Mouse (Mus musculus): Measurements from ENCODE around the gene Pink1. TPM values are rescaled to one million over a fixed set of nuclear protein-coding genes. Genes with fewer than 3 reads are reported as not detected.

The Pink1 gene
- polyA plus RNA-seq, 1 experiment from 2014 or later: 35.9 TPM

DNA sequence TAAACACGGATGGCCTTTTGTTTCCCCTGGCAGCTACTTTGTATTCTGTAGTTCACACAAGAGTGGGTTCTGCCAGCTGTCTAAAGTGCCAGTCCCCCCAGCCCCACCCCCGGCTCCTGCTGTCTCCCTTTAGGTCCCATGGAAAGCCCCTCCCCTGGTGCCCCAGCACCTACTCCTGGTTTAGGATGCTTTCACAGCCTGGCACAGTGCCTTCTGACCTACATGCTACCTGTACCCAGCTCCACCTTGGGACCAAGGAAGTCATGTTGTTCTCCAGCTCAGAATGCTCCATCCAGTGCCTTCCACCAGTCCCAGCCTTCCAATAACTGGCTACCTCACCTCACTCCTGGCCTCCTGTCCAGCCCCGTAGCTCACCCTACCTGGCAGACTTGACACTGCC lies 19.1 kb downstream of the Pink1 start:
- Histone ChIP-seq H3K27ac (no peak overlapping the region), H3K9me3 (no peaks in the 10 kb centered on the region), H3K4me1 (replicated peaks) (peaks cover 17% of the 10 kb centered on the region), H3K4me2 (replicated peaks) (no peak overlapping the region), H3K27me3 (replicated peaks) (no peaks in the 10 kb centered on the region), H3K9ac (no peak overlapping the region), H3K36me3 (peaks cover 35% of the 10 kb centered on the region), H3K4me3 (replicated peaks) (no peak overlapping the region)
- 88% methylated on average over 3 of the region's 3 CpGs for WGBS
- no peak for ATAC-seq

DNA sequence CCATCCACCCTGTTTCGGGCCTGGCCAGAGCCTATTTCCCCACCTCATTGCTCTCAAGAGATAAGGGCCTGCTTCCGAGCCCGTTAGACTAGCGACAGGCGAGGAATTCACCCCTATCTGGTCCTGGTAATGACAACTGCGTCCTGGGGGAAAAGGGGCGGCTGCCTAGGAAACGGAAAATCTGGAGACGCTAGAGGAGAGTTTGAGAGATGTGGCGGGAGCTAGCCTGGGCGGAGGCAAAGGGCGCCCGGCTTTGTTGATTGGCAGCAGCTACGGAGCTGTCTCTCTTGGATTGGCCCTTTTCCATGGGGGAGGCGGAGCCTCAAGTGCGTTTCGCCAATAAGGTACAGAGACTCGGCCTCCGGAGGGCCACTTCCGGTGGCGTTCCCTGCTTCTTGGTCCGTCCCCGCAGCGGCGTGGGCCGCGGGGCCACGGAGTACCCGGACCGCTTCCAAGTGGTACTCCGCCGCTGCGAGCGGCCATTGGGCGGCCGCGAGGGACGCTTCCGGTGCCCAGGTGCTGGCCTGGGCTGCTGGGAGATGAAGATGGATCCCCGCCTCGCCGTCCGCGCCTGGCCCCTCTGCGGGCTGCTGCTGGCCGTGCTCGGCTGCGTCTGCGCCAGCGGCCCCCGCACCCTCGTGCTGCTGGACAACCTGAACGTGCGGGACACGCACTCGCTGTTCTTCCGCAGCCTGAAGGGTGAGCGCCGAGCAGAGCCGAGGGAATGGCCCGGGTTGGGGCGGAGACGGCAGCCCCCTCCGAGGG lies 21.6 kb downstream of the Pink1 start, which contains the start of gene Ddost:
TSS of gene Ddost (plus strand) at position 391 of the 765 bp plus-strand sequence.
- H3K9me3 ChIP-seq: no peaks in the 10 kb centered on the region
- peak within 1 kb of the TSS; percentile 82 for H3K27ac ChIP-seq
- H3K4me3 ChIP-seq (replicated peaks): peak within 1 kb of the TSS; percentile 94
- ATAC-seq: peak; percentile 99
- peaks cover 15% of the 10 kb centered on the region for H3K36me3 ChIP-seq
- under 1% methylated on average over 63 of the region's 64 CpGs for WGBS
- no peaks in the 10 kb centered on the region for H3K27me3 ChIP-seq (replicated peaks)
- peak within 1 kb of the TSS; percentile 89 for H3K4me2 ChIP-seq (replicated peaks)
- H3K9ac ChIP-seq: peak within 1 kb of the TSS; percentile 97
- H3K4me1 ChIP-seq (replicated peaks): peaks cover 17% of the 10 kb centered on the region

DNA sequence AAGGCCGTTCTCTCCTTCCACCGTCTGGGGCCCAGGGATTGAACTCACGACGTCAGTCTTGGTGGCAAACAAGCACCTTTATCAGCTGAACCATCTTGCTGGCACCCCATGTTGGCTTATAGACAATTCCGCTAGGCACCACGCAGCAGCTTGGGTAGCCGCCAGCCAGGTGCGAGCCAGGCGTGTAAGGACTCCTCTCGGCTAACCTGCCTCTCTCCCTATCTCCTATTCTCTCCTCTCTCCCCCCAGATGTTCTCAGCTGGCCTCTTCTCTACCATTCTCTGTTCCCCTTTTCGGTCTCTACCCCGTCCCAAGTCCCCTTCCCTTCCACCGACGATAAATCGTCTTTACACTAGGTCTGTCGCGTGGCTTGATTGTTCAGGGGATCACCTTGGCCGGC lies 22.4 kb downstream of the Pink1 start:
- H3K36me3 ChIP-seq: peaks cover 13% of the 10 kb centered on the region; the same call in 1 of the 2 replicates
- peak overlapping the region; percentile 94 for H3K4me3 ChIP-seq (replicated peaks)
- ATAC-seq: no peak
- no peaks in the 10 kb centered on the region for H3K9me3 ChIP-seq
- H3K4me2 ChIP-seq (replicated peaks): peak overlapping the region; percentile 89
- H3K27me3 ChIP-seq (replicated peaks): no peaks in the 10 kb centered on the region
- peak overlapping the region; percentile 73 for H3K9ac ChIP-seq
- H3K27ac ChIP-seq: peak overlapping the region; percentile 70
- 11% methylated on average over 18 of the region's 18 CpGs for WGBS
- H3K4me1 ChIP-seq (replicated peaks): peaks cover 17% of the 10 kb centered on the region

DNA sequence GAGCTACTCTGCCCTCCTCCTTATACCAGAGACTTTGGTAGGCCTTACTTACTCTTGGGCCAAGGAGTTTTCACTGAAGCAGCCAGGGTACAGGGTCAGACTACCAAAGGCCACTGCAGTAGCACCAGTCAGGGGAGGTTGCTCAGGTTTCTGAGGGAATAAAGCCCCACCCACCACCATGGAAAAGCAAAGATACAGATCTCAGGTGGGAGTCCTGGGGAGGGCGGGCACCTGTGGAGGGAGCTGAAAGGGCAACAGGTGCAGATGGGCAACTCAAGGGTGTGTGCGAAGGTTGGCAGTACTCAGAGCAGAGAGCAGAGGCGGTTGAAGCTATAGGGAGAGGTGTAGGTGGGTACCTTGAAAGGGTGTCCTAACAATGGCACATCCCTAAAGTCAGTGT lies 23.1 kb downstream of the Pink1 start:
- no peak overlapping the region for H3K9ac ChIP-seq
- no peak overlapping the region for H3K27ac ChIP-seq
- no peak for ATAC-seq
- no peak overlapping the region for H3K4me3 ChIP-seq (replicated peaks)
- H3K36me3 ChIP-seq: peaks cover 11% of the 10 kb centered on the region; the same call in 1 of the 2 replicates
- H3K4me1 ChIP-seq (replicated peaks): peaks cover 17% of the 10 kb centered on the region
- H3K4me2 ChIP-seq (replicated peaks): 0 out of 2 replicates have a peak overlapping the region, but pooled peaks have one; percentile 89
- 85% methylated on average over 3 of the region's 3 CpGs for WGBS
- no peaks in the 10 kb centered on the region for H3K9me3 ChIP-seq
- H3K27me3 ChIP-seq (replicated peaks): no peaks in the 10 kb centered on the region

DNA sequence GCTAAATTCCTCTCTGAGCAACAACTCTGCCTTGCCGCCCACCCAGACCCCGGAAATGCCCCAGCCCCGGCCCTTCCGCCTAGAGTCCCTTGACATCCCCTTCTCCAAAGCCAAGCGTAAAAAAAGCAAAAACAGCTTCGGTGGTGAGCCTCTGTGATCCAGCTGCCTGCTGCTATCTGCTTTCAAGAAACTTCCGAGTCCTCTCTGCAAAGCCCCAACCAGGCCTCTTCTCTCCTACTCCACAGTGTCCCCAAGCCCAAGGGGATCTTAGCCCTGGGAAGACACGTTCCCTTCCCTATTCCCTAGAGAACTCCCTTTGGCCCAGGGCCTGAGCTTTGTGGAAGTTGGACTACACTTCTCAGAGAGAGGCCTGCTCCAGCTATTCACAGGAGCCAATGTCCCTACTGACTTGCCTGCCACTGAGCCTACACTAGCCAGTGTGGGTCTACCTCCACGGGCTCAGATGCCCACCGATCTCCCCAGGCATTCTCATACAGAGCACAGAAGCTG lies 24.8 kb downstream of the Pink1 start:
- H3K9ac ChIP-seq: no peak overlapping the region
- no peak overlapping the region for H3K4me2 ChIP-seq (replicated peaks)
- H3K4me1 ChIP-seq (replicated peaks): peaks cover 17% of the 10 kb centered on the region
- H3K27ac ChIP-seq: no peak overlapping the region
- no peak overlapping the region for H3K4me3 ChIP-seq (replicated peaks)
- no peaks in the 10 kb centered on the region for H3K9me3 ChIP-seq
- H3K27me3 ChIP-seq (replicated peaks): no peaks in the 10 kb centered on the region
- no peak for ATAC-seq
- 87% methylated on average over 10 of the region's 10 CpGs for WGBS
- H3K36me3 ChIP-seq: no peaks in the 10 kb centered on the region

DNA sequence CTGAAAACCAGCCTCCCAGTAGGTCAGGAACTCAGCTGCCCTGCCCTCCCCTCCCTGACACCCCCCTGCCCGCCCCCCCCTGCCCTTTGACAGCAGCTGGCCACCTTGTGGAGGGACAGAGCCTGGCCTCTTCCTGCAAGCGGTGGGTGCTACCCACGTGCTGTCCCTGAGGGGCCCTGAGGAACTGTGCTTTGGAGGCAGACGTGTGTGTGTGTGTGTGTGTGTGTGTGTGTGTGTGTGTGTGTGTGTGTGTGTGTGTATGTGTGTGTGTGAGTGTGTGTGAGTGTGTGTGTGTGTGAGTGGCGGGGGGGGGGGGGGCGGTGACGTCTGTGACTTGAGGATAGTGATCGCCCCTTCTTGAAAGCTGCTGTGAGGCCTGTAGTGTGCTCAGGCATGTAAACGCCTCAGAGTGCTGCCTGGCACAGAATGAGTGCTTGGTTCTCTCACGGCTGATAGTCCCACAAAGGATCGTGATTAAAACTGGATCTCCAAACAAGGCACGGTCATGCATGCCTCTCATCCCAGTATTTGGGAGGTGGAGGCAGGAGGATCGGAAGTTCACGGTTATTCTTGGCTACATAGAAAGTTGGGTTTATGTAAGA lies 32.1 kb downstream of the Pink1 start:
- WGBS: 78% methylated on average over 11 of the region's 14 CpGs
- H3K9me3 ChIP-seq: no peaks in the 10 kb centered on the region
- H3K27me3 ChIP-seq (replicated peaks): no peaks in the 10 kb centered on the region
- H3K9ac ChIP-seq: no peak overlapping the region
- H3K4me1 ChIP-seq (replicated peaks): peaks cover 7% of the 10 kb centered on the region
- no peak overlapping the region for H3K27ac ChIP-seq
- no peak overlapping the region for H3K4me2 ChIP-seq (replicated peaks)
- H3K4me3 ChIP-seq (replicated peaks): no peak overlapping the region
- H3K36me3 ChIP-seq: no peaks in the 10 kb centered on the region
- ATAC-seq: no peak; the same call in 1 of the 2 replicates

DNA sequence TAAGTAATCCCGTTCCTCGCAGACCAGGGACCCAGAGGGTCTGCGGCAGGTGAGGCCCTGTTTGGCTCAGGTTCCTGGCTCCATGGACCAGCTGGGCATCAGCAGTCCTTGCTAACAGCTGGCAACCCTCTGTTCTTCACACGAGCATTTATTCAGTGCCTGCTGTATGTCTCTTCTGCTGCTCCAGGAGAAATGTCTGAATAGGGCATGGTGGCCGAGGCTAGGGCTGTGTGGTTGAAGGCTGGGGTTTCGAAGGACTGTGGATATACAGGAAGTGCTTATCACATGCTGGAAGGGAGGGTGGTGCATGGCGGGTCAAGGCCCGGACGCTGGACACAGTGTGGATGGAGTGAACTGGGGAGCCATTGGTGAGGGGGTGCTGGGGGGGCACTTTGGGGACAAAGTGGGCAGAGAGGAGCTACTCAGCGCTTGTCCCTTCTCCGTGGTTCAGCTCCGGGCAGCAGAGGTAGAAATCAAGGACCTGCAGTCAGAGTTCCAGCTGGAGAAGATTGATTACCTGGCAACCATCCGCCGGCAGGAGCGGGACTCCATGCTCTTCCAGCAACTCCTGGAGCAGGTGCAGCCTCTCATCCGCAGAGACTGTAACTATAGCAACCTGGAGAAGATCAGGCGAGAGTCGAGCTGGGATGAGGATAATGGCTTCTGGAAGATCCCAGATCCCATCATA lies 32.7 kb downstream of the Pink1 start:
- H3K4me3 ChIP-seq (replicated peaks): no peak overlapping the region
- H3K4me2 ChIP-seq (replicated peaks): no peak overlapping the region
- H3K9me3 ChIP-seq: no peaks in the 10 kb centered on the region
- ATAC-seq: no peak; the same call in 1 of the 2 replicates
- H3K9ac ChIP-seq: no peak overlapping the region
- H3K27me3 ChIP-seq (replicated peaks): no peaks in the 10 kb centered on the region
- 74% methylated on average over 18 of the region's 18 CpGs for WGBS
- H3K4me1 ChIP-seq (replicated peaks): peaks cover 7% of the 10 kb centered on the region
- no peaks in the 10 kb centered on the region for H3K36me3 ChIP-seq
- H3K27ac ChIP-seq: no peak overlapping the region

DNA sequence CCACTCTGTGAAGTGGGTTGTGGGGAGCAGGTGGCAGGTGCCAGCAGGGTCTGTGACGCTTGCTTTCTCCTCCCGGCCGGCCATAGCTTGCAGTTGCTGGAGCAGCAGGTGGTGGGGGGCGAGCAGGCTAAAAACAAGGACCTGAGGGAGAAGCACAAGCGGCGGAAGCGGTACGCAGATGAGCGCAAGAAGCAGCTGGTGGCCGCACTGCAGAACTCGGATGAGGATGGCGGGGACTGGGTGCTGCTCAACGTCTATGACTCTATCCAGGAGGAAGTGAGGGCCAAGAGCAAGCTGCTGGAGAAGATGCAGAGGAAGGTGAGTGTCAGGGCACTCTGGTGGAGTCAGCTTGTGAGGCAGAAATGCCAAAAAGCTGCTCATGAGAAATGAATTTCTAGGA lies 34.1 kb downstream of the Pink1 start:
- WGBS: 80% methylated on average over 13 of the region's 13 CpGs
- H3K4me3 ChIP-seq (replicated peaks): no peak overlapping the region
- no peaks in the 10 kb centered on the region for H3K9me3 ChIP-seq
- H3K36me3 ChIP-seq: no peaks in the 10 kb centered on the region
- no peak overlapping the region for H3K9ac ChIP-seq
- H3K4me1 ChIP-seq (replicated peaks): peaks cover 7% of the 10 kb centered on the region
- peak overlapping the region; percentile 56 for H3K27ac ChIP-seq
- H3K27me3 ChIP-seq (replicated peaks): no peaks in the 10 kb centered on the region
- H3K4me2 ChIP-seq (replicated peaks): no peak overlapping the region
- ATAC-seq: 0 out of 2 replicates have a peak, but pooled peaks have one; percentile 67

DNA sequence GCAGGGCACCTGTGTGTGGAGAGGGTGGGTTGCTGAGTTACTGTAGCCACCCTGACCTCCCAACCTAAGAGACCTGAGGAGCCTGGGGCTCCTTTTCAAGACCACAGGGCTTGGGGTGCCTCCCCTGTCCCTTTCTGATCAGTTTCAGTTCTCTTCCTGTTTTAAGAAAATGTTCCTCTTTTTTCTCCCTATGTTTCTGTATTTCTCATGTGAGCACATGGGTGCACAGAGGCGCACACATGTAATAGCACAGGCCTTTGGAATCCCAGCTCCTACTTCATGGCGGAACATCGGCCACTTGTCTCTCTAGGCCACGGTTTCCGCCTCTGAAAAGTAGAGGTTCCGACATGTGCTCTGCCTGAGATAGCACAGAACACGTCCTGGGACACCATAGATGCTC lies 37.4 kb downstream of the Pink1 start:
- H3K9me3 ChIP-seq: no peaks in the 10 kb centered on the region
- no peaks in the 10 kb centered on the region for H3K36me3 ChIP-seq
- no peak overlapping the region for H3K9ac ChIP-seq
- WGBS: 85% methylated on average over 7 of the region's 7 CpGs
- H3K27me3 ChIP-seq (replicated peaks): no peaks in the 10 kb centered on the region
- no peak overlapping the region for H3K4me3 ChIP-seq (replicated peaks)
- H3K4me2 ChIP-seq (replicated peaks): no peak overlapping the region
- no peak overlapping the region for H3K27ac ChIP-seq
- no peak for ATAC-seq
- peaks cover 7% of the 10 kb centered on the region for H3K4me1 ChIP-seq (replicated peaks)

DNA sequence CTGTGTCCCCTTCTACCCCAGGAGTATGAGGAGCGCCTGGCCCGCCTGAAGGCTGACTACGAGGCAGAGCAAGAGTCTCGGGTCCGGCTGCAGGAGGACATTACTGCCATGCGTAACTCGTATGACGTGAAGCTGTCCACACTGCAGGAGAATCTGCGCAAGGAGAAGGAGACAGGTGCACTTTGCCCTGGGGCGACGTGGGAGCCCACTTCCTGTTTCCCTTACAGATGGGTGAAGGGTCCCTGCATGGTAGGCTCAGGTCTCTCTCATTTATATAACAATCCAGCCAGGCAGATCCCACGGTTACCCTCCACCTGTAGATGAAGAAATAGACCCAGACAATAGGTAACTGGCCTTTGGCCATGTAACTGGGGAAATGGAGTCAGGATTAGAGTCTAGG lies 39.7 kb downstream of the Pink1 start:
- H3K27ac ChIP-seq: no peak overlapping the region
- H3K4me2 ChIP-seq (replicated peaks): no peak overlapping the region
- no peak for ATAC-seq
- no peak overlapping the region for H3K9ac ChIP-seq
- no peaks in the 10 kb centered on the region for H3K36me3 ChIP-seq
- H3K4me3 ChIP-seq (replicated peaks): no peak overlapping the region
- 85% methylated on average over 12 of the region's 12 CpGs for WGBS
- H3K4me1 ChIP-seq (replicated peaks): no peaks in the 10 kb centered on the region
- H3K9me3 ChIP-seq: no peaks in the 10 kb centered on the region
- H3K27me3 ChIP-seq (replicated peaks): no peaks in the 10 kb centered on the region

DNA sequence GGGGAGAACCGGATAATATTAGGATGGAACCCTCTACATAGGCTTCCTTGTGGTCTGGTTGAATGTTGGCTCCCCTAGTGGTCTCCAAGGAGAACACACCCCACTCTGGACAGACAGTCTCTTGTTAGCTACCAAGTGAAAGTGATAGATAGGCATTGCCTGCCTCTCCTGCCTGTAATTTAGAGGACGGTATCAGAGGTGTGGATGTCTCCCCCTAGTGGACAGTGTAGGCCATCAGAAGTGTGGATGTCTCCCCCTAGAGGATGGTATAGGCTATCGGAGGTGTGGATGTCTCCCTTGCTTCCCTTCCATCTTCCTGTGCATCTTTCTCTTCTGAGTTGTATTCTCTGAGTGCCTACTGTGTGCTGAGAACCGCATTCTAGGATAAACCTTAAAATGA lies 43.3 kb downstream of the Pink1 start:
- H3K9me3 ChIP-seq: no peaks in the 10 kb centered on the region

DNA sequence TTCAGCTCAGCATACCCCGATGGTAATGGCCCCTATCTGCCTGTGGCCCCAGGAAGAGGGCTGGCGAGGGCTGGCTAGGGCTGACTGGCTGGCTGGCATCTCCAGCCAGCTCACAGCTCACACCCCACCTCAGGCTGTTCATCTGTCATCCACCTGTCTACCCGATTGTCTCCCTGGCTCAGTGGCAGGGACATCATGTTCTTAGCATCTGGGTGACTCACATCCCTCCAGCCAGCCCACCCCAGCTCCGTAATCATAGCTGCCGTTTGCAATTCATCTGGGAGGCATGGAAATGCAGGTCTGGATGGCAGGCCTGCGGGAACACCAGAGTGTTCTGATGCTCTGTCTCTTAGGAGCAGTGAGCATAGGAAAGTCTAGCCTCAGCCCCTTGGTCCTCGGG lies 47.8 kb downstream of the Pink1 start:
- no peak overlapping the region for H3K4me3 ChIP-seq (replicated peaks)
- WGBS: 67% methylated on average over 7 of the region's 7 CpGs
- no peak overlapping the region for H3K27ac ChIP-seq
- no peaks in the 10 kb centered on the region for H3K9me3 ChIP-seq
- H3K9ac ChIP-seq: no peak overlapping the region
- H3K27me3 ChIP-seq (replicated peaks): no peaks in the 10 kb centered on the region
- H3K36me3 ChIP-seq: no peaks in the 10 kb centered on the region
- no peak for ATAC-seq
- no peak overlapping the region for H3K4me2 ChIP-seq (replicated peaks)
- H3K4me1 ChIP-seq (replicated peaks): no peaks in the 10 kb centered on the region

More for the DNA sequence above, 43.3 kb downstream of the Pink1 start:
- Histone ChIP-seq H3K27ac (no peak overlapping the region), H3K27me3 (replicated peaks) (no peaks in the 10 kb centered on the region), H3K36me3 (no peaks in the 10 kb centered on the region), H3K4me2 (replicated peaks) (no peak overlapping the region), H3K4me1 (replicated peaks) (no peaks in the 10 kb centered on the region), H3K4me3 (replicated peaks) (no peak overlapping the region), H3K9ac (no peak overlapping the region)
- peak; percentile 56; the same call in 1 of the 2 replicates for ATAC-seq
- WGBS: 28% methylated on average over 4 of the region's 4 CpGs
